Mouse (Mus musculus) CD4-positive, CD25-positive, alpha-beta regulatory T cell, adult 2 months (primary cell): Measurements from ENCODE around the gene Inhbe.

ENCODE experiments used
- DNase-seq: peaks from one replicate; pipeline ENCODE4 v3.0.0-alpha.2; 2012; ENCODE audit warnings: low read depth, low spot score

Gene Inhbe

GRCm38 (mm10) chr10:127353909-127354895 lies at the start of gene Inhbe:
Gene Inhbe (minus strand): TSS chr10:127354411.
- no peak for DNase-seq

GRCm38 (mm10) chr10:127391774-127392173 lies 37.6 kb upstream of the Inhbe start:
- DNase-seq = no peak

- peak; percentile 6 for DNase-seq
These were observed 27.5 kb upstream of the Inhbe start for GRCm38 (mm10) chr10:127381743-127382134.

GRCm38 (mm10) chr10:127380767-127381742 lies 26.8 kb upstream of the Inhbe start:
- peak; percentile 71 for DNase-seq

GRCm38 (mm10) chr10:127380251-127380691 lies 26.1 kb upstream of the Inhbe start, which contains the start of gene R3hdm2:
Gene R3hdm2 (plus strand): TSS chr10:127380327.
- DNase-seq = peak; percentile 96

- DNase-seq = no peak
These were observed 25.4 kb upstream of the Inhbe start for GRCm38 (mm10) chr10:127379654-127380053.

- DNase-seq = no peak
These were observed 23.5 kb upstream of the Inhbe start for GRCm38 (mm10) chr10:127377700-127378099.

GRCm38 (mm10) chr10:127371023-127371422 lies 16.8 kb upstream of the Inhbe start:
- DNase-seq = no peak

- DNase-seq = no peak
These were observed 15.9 kb upstream of the Inhbe start, which contains the start of gene Inhbc for GRCm38 (mm10) chr10:127369834-127370820. Gene Inhbc (minus strand): TSS chr10:127370431.

GRCm38 (mm10) chr10:127368273-127368672 lies 14.1 kb upstream of the Inhbe start:
- no peak for DNase-seq

GRCm38 (mm10) chr10:127367116-127367515 lies 12.9 kb upstream of the Inhbe start:
- DNase-seq = no peak

GRCm38 (mm10) chr10:127360714-127361113 lies 6.5 kb upstream of the Inhbe start:
- no peak for DNase-seq

- no peak for DNase-seq
These were observed 1.1 kb upstream of the Inhbe start for GRCm38 (mm10) chr10:127355336-127355735.

- DNase-seq = no peak
These were observed 1.4 kb downstream of the Inhbe start for GRCm38 (mm10) chr10:127352766-127353165.

GRCm38 (mm10) chr10:127352187-127352586 lies 2.0 kb downstream of the Inhbe start:
- DNase-seq = no peak

GRCm38 (mm10) chr10:127351719-127352118 lies 2.5 kb downstream of the Inhbe start:
- no peak for DNase-seq

- no peak for DNase-seq
These were observed 3.0 kb downstream of the Inhbe start for GRCm38 (mm10) chr10:127351285-127351595.

GRCm38 (mm10) chr10:127350594-127351284 lies 3.5 kb downstream of the Inhbe start:
- peak; percentile 88 for DNase-seq

GRCm38 (mm10) chr10:127349810-127350209 lies 4.4 kb downstream of the Inhbe start:
- no peak for DNase-seq

- peak; percentile 53 for DNase-seq
These were observed 5.3 kb downstream of the Inhbe start for GRCm38 (mm10) chr10:127348957-127349356.
